Mouse (Mus musculus): Measurements from ENCODE around the gene Lurap1.

The Lurap1 gene

DNA sequence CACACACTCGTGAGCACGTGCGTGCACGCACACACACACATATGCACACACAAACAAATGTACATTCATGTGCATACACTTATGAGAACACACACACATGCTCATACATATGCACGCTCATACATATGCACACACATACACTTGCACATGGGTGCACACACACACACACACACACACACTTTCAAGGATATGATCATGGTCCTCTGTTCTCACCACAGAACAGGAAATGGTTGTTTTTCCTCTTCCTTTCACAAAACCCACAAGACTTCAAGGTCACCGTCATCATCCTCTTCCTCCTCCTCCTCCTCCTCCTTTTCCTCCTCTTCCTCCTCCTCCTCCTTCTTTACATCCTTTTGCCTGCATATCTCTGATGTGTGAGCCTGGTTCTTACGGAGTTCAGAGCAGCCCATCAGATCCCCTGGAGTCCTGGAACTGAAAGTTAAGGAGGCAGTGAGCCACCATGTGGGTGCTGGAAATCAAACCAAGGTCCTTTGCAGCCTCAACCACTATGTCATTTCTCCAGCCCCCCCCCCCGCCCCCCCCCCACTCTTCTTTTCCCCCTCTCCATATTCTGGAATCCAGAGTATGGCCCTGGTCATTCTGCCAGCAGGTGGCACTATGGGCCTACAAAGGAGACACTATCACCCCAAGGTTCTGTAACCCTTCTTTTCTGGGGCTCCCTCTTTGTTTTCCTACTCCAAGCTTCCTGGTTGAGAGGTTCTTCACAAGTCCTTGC lies 17.6 kb upstream of the Lurap1 start:
- POLR2A ChIA-PET: interaction anchor here in 1 of 4 experiments (0.8 to 1.1 kb wide), 2 partner anchors 9 to 81 kb away, joined by 3 read pairs; no protein-coding TSS in a partner anchor
- CTCF ChIA-PET: interaction anchor here in 3 of 4 experiments (0.6 to 1.5 kb wide), 5 partner anchors 11 to 47 kb away, joined by 3 to 11 read pairs (median 3); no protein-coding TSS in a partner anchor

DNA sequence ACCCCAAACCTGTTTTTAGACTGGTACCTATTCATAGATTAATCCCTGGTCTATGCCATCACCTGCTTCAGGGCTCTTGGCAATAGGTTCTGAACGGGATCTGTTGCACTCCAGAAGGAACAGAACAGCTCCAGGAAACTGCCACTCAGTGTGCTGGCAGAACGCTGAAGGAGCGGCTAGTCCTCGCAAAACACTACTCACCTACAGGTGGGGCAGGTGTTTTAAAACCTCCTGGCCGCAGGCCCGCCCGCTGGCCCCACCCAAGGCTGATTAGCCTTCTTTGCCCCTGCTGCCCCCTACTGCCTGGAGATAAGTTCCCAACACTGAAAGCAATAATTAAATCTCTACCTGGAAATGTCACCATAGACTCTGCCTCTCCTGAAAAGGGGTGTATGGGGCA lies 16.3 kb upstream of the Lurap1 start, which contains the start of gene Tspan1:
TSS of gene Tspan1 (minus strand) at position 198 of the 400 bp plus-strand sequence.
- ChIA-PET POLR2A (interaction anchor here in 3 of 4 experiments (0.6 to 1.6 kb wide), 4 partner anchors 29 to 212 kb away, joined by 3 to 4 read pairs (median 3); no protein-coding TSS in a partner anchor), CTCF (interaction anchor here in 2 of 4 experiments (0.6 to 1.0 kb wide), 3 partner anchors 11 to 43 kb away, joined by 3 to 4 read pairs (median 4); partner anchors contain the start of gene Pomgnt1 (in 1 of the 2))

DNA sequence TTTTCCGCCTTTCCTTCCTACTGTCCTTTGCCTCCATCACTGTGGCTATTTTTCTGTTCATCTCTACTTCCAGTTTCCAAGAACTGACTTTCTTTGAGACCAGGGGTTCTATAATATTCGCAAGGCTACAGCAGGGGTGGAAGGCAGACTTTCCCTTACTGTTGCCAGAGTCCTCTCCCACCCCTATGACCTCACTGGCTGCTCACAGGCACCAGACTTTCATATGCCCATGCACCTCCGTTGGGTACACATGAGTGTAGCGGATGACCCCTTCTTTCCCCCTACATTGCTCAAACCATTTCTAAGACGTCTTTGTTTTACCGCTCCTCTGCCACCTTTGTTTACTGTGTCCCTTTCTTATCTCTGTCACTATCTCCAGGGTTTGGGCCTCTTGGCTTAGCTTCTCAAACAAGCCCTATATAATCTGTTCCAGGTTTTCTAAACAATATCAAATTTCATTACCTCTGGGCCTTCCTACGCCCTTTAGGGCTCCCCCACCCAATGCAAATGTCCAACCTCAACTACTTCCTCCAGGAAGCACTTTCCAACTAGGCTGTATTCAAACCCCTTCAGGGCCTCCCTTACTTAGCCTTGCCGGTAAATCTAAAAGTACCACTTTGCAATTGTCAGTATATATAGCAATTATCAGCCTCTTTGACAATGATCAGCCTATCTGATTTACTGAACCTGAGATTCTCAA lies 14.7 kb upstream of the Lurap1 start:
- ChIA-PET POLR2A (interaction anchor here in 1 of 4 experiments (0.6 to 7.7 kb wide), 3 partner anchors 15 to 47 kb away, joined by 5 to 36 read pairs (median 7); partner anchors contain the start of genes Lurap1, Pomgnt1 and Rad54l), CTCF (interaction anchor here in 1 of 4 experiments (0.6 kb wide), 1 partner anchor 13 kb away, joined by 3 read pairs; no protein-coding TSS in a partner anchor)

DNA sequence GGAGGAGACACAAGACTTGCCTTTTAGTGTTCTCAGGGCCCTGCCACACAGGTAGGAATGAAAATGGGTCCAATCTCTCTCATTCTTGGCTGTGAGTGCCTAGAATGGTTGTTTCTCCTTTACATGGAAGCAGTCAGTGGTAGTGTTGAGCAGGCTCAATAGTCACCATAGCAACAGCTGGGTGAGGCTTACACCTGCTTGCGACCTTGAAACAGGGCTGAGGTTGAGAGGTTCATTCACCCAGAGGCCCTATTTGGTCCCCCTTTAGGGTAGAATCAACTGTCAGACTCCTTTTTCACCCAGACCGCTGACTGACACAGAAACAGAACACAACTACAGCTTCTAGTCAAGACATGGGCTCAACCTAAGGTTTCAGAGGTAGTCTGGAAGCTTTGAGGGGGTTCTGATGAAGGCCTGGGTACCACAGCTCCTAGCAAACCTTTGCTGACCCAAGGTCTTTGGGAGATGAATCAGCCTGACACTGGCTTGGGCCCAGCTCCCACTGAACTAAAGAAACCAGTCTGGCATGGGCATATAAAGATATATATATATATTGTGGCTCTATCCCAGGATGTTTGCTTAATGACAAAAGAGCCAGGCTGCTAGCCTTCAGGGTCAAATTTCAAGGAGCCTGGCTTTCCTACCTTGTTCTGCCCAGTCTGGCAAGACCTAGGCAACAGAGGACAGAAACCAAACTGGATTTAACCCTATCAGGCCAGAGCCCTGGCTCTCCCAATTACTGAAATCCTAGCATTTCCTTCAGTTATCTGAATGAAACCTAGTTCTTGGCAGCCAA lies 13.8 kb upstream of the Lurap1 start:
- POLR2A ChIA-PET: interaction anchor here (0.7 to 7.7 kb wide), 9 partner anchors 11 to 676 kb away, joined by 3 to 36 read pairs (median 4); partner anchors contain the start of genes Lurap1 (in 2 of the 4) and Pik3r3 (in 1 of the 4)
- CTCF ChIA-PET: interaction anchor here in 3 of 4 experiments (0.6 to 1.4 kb wide), 3 partner anchors 15 to 51 kb away, joined by 3 read pairs; no protein-coding TSS in a partner anchor

DNA sequence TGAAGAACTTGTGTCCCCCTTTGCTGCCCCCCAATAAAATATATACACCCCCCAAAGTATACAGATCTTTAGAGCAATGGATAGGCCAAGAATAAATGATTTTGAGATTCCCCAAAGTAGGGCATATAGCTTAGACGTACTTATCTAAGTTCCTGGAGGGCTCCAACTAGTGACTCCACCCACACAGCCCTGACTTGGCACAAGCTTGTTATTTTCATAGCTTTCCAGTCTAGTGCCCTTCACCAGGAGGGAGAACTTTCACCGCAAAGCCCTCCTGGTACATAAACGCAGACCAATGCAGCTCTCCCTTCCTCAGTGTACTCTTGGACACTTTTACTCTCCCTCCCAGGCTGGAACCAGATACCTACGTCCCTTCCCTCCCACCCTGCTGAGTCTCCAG lies 11.0 kb upstream of the Lurap1 start:
- ChIA-PET CTCF (interaction anchor here in 1 of 4 experiments (0.7 kb wide), 1 partner anchor 10 kb away, joined by 5 read pairs; no protein-coding TSS in a partner anchor), POLR2A (interaction anchor here in 1 of 4 experiments (0.6 to 7.7 kb wide), 5 partner anchors 11 to 166 kb away, joined by 3 to 36 read pairs (median 5); partner anchors contain the start of gene Lurap1)

DNA sequence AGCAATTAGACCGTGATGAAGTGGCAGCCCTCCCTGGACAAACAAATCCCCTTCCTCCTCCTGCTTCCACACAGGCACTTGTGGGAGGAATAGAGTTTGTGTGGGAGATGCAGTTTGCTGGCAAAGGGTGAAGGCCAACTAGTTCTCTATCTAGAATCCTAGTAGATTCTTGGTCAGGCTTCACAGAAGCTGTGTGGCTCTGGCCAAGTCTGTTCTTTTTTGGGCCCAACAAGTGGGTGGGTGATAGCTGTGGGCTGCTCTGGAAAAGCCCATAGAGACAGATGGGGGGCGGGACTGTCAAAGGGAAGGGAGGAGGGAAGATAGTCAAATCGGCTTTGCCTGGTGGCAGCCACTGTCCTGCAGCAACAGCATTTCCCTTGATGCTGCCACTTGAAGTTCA lies 9.6 kb upstream of the Lurap1 start:
- ChIA-PET CTCF (no interaction called here), POLR2A (interaction anchor here in 2 of 4 experiments (0.6 to 7.7 kb wide), 5 partner anchors 10 to 399 kb away, joined by 3 to 36 read pairs (median 4); partner anchors contain the start of genes Lurap1 (in 1 of the 2), Pomgnt1 (in 1 of the 2) and Rad54l (in 1 of the 2))

DNA sequence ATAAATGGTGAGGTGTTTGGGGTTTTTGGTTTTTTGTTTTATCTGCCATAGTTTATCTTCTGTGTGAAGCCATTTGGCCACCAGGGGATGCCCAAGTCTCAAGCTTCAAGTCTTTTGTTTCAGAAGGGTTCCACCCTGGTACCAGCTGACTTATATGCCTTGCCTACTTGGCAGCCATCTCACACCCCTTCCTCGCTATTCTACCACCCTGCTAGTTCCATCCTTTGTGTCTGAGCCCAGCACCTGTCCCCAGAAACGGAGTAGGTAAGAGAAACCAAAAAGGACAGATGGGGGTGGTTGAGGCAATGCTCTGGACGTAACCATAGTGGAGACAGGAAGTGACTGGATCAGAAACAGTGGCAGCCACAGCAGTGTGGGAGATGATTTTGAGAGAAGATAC lies 8.8 kb upstream of the Lurap1 start:
- ChIA-PET CTCF (interaction anchor here in 1 of 4 experiments (0.6 kb wide), 1 partner anchor 53 kb away, joined by 3 read pairs; no protein-coding TSS in a partner anchor), POLR2A (interaction anchor here (0.6 to 7.7 kb wide), 8 partner anchors 9 to 125 kb away, joined by 3 to 36 read pairs (median 3); partner anchors contain the start of genes Lurap1 (in 1 of the 4), Pik3r3 (in 1 of the 4), Pomgnt1 (in 1 of the 4) and Rad54l (in 1 of the 4))

DNA sequence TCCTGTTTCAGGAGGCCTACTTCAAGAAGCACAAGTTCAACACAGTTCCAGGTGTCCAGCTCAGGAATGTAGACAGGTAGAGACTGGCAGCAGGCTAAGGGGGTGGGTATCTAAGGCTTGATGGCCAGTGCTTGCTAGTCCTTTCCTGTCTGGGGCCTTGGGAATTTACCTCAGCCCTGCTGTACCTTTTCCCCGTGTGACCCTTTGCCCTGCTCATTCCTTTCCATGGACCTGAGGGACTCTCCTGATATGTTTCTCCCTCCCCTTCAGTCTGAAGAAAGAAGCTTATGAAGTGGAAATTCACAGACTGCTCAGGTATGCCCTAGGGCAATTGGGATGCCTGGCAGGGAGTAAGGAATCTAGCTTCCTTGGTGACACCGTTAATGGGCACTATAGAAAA lies 6.7 kb upstream of the Lurap1 start:
- POLR2A ChIA-PET: interaction anchor here in 2 of 4 experiments (0.5 to 1.2 kb wide), 4 partner anchors 14 to 197 kb away, joined by 3 read pairs; partner anchors contain the start of gene Pomgnt1 (in 1 of the 2)
- CTCF ChIA-PET: interaction anchor here in 2 of 4 experiments (0.5 to 1.4 kb wide), 3 partner anchors 11 to 87 kb away, joined by 3 to 11 read pairs (median 3); no protein-coding TSS in a partner anchor

DNA sequence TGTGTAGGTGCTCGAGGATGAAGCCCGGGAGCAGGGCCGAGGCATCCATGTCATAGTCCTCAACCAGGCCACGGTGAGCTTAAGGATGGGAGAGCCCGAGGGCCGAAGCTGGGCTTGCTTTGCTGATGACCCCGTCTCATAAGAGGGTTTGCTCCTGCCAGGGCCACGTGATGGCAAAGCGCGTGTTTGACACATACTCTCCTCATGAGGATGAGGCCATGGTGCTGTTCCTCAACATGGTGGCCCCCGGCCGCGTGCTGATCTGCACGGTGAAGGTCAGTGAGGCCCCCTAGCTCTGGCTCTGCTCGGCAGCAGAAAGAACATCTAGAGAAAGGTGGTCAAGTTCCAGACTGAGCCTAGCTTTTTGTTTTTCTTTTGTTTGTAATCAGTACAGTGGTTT lies 1.6 kb upstream of the Lurap1 start:
- ChIA-PET POLR2A (interaction anchor here in 3 of 4 experiments (0.8 to 4.7 kb wide), 11 partner anchors 9 to 95 kb away, joined by 3 to 36 read pairs (median 4); partner anchors contain the start of genes 1700042G07Rik (in 1 of the 3), Gm49337 (in 1 of the 3), Pik3r3 (in 1 of the 3) and Pomgnt1 (in 1 of the 3)), CTCF (interaction anchor here in 1 of 4 experiments (1.1 kb wide), 1 partner anchor 18 kb away, joined by 3 read pairs; no protein-coding TSS in a partner anchor)

DNA sequence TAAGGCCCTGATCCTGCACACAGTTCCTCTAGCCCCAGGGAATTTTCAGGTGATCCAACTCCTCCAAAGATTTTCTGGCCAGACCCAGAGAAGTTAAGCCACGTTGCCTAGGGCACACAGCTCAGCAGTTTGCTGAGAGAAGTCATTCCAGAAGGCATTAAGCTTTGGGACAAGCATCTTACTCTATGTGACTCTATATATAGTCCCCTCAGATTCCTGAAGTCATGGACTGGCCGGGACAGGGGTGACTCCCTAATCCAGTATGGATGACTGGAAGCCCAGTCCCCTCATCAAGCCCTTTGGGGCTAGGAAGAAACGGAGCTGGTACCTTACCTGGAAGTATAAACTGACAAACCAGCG lies 296 bp downstream of the Lurap1 start:
- CTCF ChIA-PET: interaction anchor here in 2 of 4 experiments (1.2 to 2.1 kb wide), 2 partner anchors 15 to 16 kb away, joined by 3 to 6 read pairs; no protein-coding TSS in a partner anchor
- POLR2A ChIA-PET: interaction anchor here in 3 of 4 experiments (0.5 to 4.7 kb wide), 21 partner anchors 11 to 574 kb away, joined by 3 to 36 read pairs (median 3); partner anchors contain the start of genes Nsun4 (in 2 of the 3), Pomgnt1 (in 2 of the 3), Rad54l (in 2 of the 3) and 1700042G07Rik (in 1 of the 3)

DNA sequence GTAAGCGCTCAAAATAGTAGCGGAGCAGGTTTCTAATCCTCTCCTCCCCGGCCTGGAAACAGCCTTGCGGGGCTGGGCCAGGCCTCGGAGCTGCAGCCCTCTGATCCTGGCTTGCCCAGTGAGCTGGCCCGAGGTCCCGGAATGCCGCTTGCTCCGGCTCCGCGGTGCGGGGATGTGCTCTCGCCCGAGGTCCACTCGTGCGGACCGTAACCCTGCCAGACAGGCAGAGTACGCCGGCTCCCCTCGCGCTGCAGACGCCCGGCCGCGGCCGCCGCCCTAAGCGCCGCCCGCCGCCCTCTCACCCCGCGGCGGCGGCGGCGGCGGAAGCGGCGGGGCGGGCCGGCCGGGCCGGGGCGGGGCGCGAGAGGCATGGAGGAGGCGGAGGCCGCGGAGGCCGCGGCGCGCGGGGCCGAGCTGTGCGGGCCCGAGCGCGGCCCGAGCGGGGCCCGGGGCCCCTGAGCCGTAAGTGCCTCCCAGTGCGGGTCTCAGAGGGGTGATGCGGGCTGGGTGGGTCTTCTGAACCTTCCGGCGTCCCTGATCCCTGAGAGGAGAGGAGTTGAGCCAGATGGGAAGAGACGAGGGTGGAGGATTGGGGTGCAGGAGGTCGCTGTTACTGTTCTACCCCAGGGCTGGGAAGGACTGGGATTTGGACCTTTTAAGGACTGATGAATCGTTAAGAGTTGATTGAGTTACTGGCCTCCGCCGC lies 829 bp downstream of the Lurap1 start:
- CTCF ChIA-PET: interaction anchor here in 2 of 4 experiments (0.7 to 2.1 kb wide), 5 partner anchors 14 to 48 kb away, joined by 3 to 6 read pairs (median 3); partner anchors contain the start of genes Pomgnt1 (in 1 of the 2) and Rad54l (in 1 of the 2)
- POLR2A ChIA-PET: interaction anchor here in 3 of 4 experiments (0.5 to 4.7 kb wide), 23 partner anchors 10 to 575 kb away, joined by 3 to 36 read pairs (median 3); partner anchors contain the start of genes Nsun4 (in 2 of the 3), Pomgnt1 (in 2 of the 3), Rad54l (in 2 of the 3) and 1700042G07Rik (in 1 of the 3)

DNA sequence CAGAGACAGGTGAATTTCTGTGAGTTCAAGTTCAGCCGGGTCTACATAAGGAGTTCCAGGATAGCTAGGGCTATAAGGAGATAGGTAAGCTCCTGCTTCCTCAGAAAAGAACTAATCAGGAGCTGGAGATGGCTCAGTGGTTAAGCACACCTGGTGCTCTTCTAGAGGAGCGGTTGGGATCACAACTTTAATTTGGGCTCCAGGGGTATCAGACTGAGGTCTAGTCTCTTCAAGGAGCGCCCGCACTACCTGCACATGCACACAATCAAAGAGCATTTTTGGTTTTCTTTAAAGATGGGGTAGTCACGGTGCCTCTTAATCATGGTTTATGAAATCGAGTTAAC lies 1.4 kb downstream of the Lurap1 start:
- CTCF ChIA-PET: interaction anchor here in 2 of 4 experiments (0.7 to 2.1 kb wide), 4 partner anchors 15 to 47 kb away, joined by 3 to 6 read pairs (median 4); partner anchors contain the start of genes Pomgnt1 (in 1 of the 2) and Rad54l (in 1 of the 2)
- POLR2A ChIA-PET: interaction anchor here in 3 of 4 experiments (0.6 to 4.7 kb wide), 19 partner anchors 9 to 575 kb away, joined by 3 to 36 read pairs (median 4); partner anchors contain the start of genes Nsun4 (in 2 of the 3), Pomgnt1 (in 2 of the 3), Rad54l (in 2 of the 3) and Gpbp1l1 (in 1 of the 3)

DNA sequence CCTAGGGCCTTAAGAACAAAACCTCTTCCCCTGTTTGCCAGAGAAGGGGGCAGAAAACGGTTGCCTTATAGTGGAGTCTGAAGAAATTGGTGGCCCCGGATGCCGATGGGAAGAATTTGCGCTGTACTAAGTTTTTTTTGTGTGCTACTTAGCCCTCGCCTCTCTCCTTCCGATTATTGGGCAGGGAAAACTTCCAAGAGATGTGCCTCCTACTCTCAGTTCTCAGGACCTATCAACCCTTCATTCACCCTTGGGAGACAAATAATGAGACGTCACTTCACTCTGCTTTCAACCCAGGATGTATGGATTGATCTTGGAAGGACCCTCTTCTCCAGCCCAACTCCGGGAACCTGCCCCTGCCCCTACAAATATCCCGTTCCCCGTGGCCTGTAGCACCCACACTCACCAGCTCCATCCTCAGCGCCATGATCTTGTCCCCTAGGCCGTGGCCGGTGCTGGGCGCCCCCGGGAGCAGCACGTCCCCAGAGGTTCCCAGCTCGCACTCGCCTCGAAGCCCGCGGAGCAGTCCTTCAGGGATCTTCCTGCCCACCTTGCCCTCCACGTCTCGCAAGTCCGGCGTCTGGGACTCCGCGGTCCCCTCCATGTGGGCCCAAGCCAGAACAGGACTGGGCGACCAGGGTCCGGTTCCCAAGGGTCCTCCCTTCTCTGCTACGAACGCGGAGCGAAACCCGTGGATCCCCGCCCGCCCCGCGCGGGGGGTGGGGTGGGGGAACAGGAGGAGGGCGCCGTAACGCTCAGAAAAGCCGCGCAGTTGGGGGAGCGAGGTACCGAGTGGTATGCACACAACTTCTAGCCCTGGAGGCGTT lies 7.0 kb downstream of the Lurap1 start:
- ChIA-PET CTCF (interaction anchor here in 2 of 4 experiments (0.6 to 1.0 kb wide), 2 partner anchors 48 to 278 kb away, joined by 3 to 5 read pairs; no protein-coding TSS in a partner anchor), POLR2A (interaction anchor here in 3 of 4 experiments (0.6 to 2.8 kb wide), 31 partner anchors 7 to 706 kb away, joined by 3 to 14 read pairs (median 4); partner anchors contain the start of genes Pik3r3 (in 3 of the 3), Pomgnt1 (in 3 of the 3), Rad54l (in 3 of the 3) and Lrrc41 (in 2 of the 3))

DNA sequence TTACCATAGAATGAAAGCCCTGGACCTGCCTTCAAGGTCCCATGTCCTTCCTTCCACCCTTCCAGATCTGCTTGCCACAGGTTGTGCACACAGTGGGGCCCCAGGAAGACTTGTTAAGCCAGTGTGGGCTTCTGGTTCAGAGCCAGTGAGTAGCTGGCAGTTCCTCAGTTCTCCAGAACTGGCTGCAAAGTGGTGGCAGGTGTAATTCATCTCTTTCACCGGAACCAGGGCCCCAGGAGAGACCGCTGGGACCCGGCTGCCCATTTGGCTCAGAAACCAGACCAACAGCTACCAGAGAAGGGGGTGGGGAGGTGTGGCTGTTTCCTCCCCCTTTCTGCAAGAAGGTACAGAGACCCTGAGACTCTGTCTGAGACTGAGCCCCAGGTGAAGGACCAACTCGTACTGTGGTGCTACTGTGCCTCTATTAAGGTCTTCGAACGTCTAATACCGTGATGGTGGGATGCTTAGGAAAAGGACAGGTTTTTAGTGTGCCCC lies 7.8 kb downstream of the Lurap1 start:
- ChIA-PET POLR2A (interaction anchor here in 3 of 4 experiments (0.6 to 2.7 kb wide), 24 partner anchors 8 to 463 kb away, joined by 3 to 14 read pairs (median 4); partner anchors contain the start of genes Pomgnt1 (in 3 of the 3), Rad54l (in 3 of the 3), Lrrc41 (in 2 of the 3) and Pik3r3 (in 2 of the 3)), CTCF (interaction anchor here in 2 of 4 experiments (0.6 to 1.0 kb wide), 2 partner anchors 49 to 279 kb away, joined by 3 to 5 read pairs; no protein-coding TSS in a partner anchor)

Measured in embryonic stem cell, embryonic (primary cell).